Mouse (Mus musculus) midbrain, embryonic 16.5 days (tissue): ENCODE measurements around the gene Glrx2. TPM values are rescaled to one million over a fixed set of nuclear protein-coding genes. Genes with fewer than 3 reads are reported as not detected.

ENCODE experiments used
- ATAC-seq: fragments of 200-750 bp; cut with Nextera tagmentation; 2 replicates; pipeline ENCODE4 v1.8.0; 2017; ENCODE audit warnings: moderate TSS enrichment
- H3K27ac ChIP-seq: fragments of 300-500 bp; sonication (generic); 2 replicates; pipeline ENCODE4 v1.5.1; 2014; ENCODE audit warnings: mild to moderate bottlenecking, low read length, mixed read lengths
- H3K27me3 ChIP-seq: fragments of 300-500 bp; sonication (generic); 2 replicates; pipeline ENCODE4 v1.6.1; 2014; ENCODE audit warnings: low read depth, low read length, mixed read lengths; ENCODE audit not compliant: control insufficient read depth, insufficient read depth
- H3K36me3 ChIP-seq: fragments of 300-500 bp; sonication (generic); 2 replicates; pipeline ENCODE4 v1.6.1; 2014; ENCODE audit warnings: mild to moderate bottlenecking, low read length, moderate library complexity, mixed read lengths; ENCODE audit not compliant: control insufficient read depth, insufficient read depth
- H3K4me1 ChIP-seq: fragments of 300-500 bp; sonication (generic); 2 replicates; pipeline ENCODE4 v1.6.1; 2014; ENCODE audit warnings: mild to moderate bottlenecking, low read length, mixed read lengths; ENCODE audit not compliant: control insufficient read depth, insufficient read depth
- H3K4me2 ChIP-seq: fragments of 300-500 bp; sonication (generic); 2 replicates; pipeline ENCODE4 v1.6.1; 2014; ENCODE audit warnings: mild to moderate bottlenecking, low read length, mixed read lengths
- H3K4me3 ChIP-seq: fragments of 300-500 bp; sonication (generic); 2 replicates; pipeline ENCODE4 v1.5.1; 2014; ENCODE audit warnings: low read depth, mild to moderate bottlenecking, low read length, moderate library complexity, mixed read lengths
- H3K9ac ChIP-seq: fragments of 300-500 bp; sonication (generic); 2 replicates; pipeline ENCODE4 v1.6.1; 2014; ENCODE audit warnings: low read depth, low read length, mixed read lengths
- H3K9me3 ChIP-seq: fragments of 300-500 bp; sonication (generic); replicated peaks from 2 replicates; pipeline ENCODE4 v1.6.1; 2014; ENCODE audit warnings: mild to moderate bottlenecking, low read length, mixed read lengths; ENCODE audit not compliant: control insufficient read depth, poor library complexity, severe bottlenecking
- WGBS: fragments of 180-500 bp; shearing (Covaris S2); extraction: QIAGEN DNeasy Blood & Tissue Kit; methylation state at CpG from one replicate; pipeline ENCODE4 v1.1.7; 2014; 5-methylcytosine and 5-hydroxymethylcytosine counted together
- polyA plus RNA-seq: library from polyadenylated mRNA; unstranded; fragments of >200 nt; fragmentation: Nextera tagmentation; extraction: Ambion mirVana; gene quantifications from 2 replicates; pipeline ENCODE4 v1.2.1, GENCODE M21; 2015

Glrx2 gene
- polyA plus RNA-seq, 1 experiment from 2014 or later, result 121 TPM

- peak overlapping the region; percentile 83 for H3K4me2 ChIP-seq
- H3K4me1 ChIP-seq, result peaks cover 4% of the 10 kb centered on the region
- under 1% methylated on average over 71 of the region's 71 CpGs for whole genome bisulfite sequencing
- peak overlapping the region; percentile 93 for H3K27ac ChIP-seq
- peaks cover 17% of the 10 kb centered on the region for H3K36me3 ChIP-seq
- no peaks in the 10 kb centered on the region for H3K27me3 ChIP-seq
- H3K9ac ChIP-seq, result peak overlapping the region; percentile 93
- H3K4me3 ChIP-seq, result peak overlapping the region; percentile 83
- H3K9me3 ChIP-seq, result no peaks in the 10 kb centered on the region
- ATAC-seq, result peak; percentile 96
These were observed 23.5 kb downstream of the Glrx2 start for GRCm38 (mm10) chr1:143739361-143740350.

GRCm38 (mm10) chr1:143740581-143740980 is 24.4 kb downstream of the Glrx2 start:
- no peak overlapping the region for H3K4me3 ChIP-seq

GRCm38 (mm10) chr1:143741331-143741730 is 25.2 kb downstream of the Glrx2 start:
- Histone ChIP-seq H3K9me3 (no peaks in the 10 kb centered on the region), H3K4me2 (no peak overlapping the region), H3K27ac (no peak overlapping the region), H3K4me1 (peaks cover 4% of the 10 kb centered on the region), H3K9ac (no peak overlapping the region), H3K36me3 (peaks cover 24% of the 10 kb centered on the region), H3K4me3 (no peak overlapping the region), H3K27me3 (no peaks in the 10 kb centered on the region)
- no peak for ATAC-seq
- WGBS, result 88% methylated on average over 5 of the region's 5 CpGs

More at GRCm38 (mm10) chr1:143740581-143740980, 24.4 kb downstream of the Glrx2 start:
- H3K27me3 ChIP-seq, result no peaks in the 10 kb centered on the region
- 91% methylated on average over 9 of the region's 10 CpGs for WGBS
- H3K27ac ChIP-seq, result no peak overlapping the region
- no peak overlapping the region for H3K9ac ChIP-seq
- H3K4me2 ChIP-seq, result peak overlapping the region; percentile 83; the same call in 1 of the 2 replicates
- H3K4me1 ChIP-seq, result peaks cover 4% of the 10 kb centered on the region
- no peaks in the 10 kb centered on the region for H3K9me3 ChIP-seq
- peaks cover 23% of the 10 kb centered on the region for H3K36me3 ChIP-seq
- no peak for ATAC-seq

- Histone ChIP-seq H3K27ac (no peak overlapping the region), H3K4me1 (peaks cover 4% of the 10 kb centered on the region), H3K9me3 (no peaks in the 10 kb centered on the region), H3K4me3 (no peak overlapping the region), H3K36me3 (peaks cover 24% of the 10 kb centered on the region), H3K27me3 (no peaks in the 10 kb centered on the region), H3K4me2 (no peak overlapping the region), H3K9ac (no peak overlapping the region)
- WGBS, result 54% methylated on average over 6 of the region's 6 CpGs
- ATAC-seq, result no peak
These were observed 26.0 kb downstream of the Glrx2 start for GRCm38 (mm10) chr1:143742186-143742585.

GRCm38 (mm10) chr1:143745871-143746270 is 29.7 kb downstream of the Glrx2 start:
- 90% methylated on average over 10 of the region's 10 CpGs for WGBS
- H3K36me3 ChIP-seq, result peaks cover 30% of the 10 kb centered on the region
- H3K9me3 ChIP-seq, result no peaks in the 10 kb centered on the region
- H3K4me2 ChIP-seq, result no peak overlapping the region
- no peak overlapping the region for H3K9ac ChIP-seq
- ATAC-seq, result no peak
- peaks cover under 1% of the 10 kb centered on the region for H3K4me1 ChIP-seq
- no peak overlapping the region for H3K4me3 ChIP-seq
- no peak overlapping the region for H3K27ac ChIP-seq
- no peaks in the 10 kb centered on the region for H3K27me3 ChIP-seq

- Histone ChIP-seq H3K4me1 (no peaks in the 10 kb centered on the region), H3K4me2 (no peak overlapping the region), H3K27ac (no peak overlapping the region), H3K9me3 (no peaks in the 10 kb centered on the region), H3K36me3 (peaks cover 48% of the 10 kb centered on the region), H3K4me3 (no peak overlapping the region), H3K27me3 (no peaks in the 10 kb centered on the region), H3K9ac (no peak overlapping the region)
- ATAC-seq, result no peak
- WGBS, result 98% methylated on average over 8 of the region's 8 CpGs
These were observed 46.0 kb downstream of the Glrx2 start for GRCm38 (mm10) chr1:143762159-143762558.

GRCm38 (mm10) chr1:143764443-143764842 is 48.3 kb downstream of the Glrx2 start:
- Histone ChIP-seq H3K27me3 (no peaks in the 10 kb centered on the region), H3K4me1 (no peaks in the 10 kb centered on the region; the same call in 1 of the 2 replicates), H3K4me2 (no peak overlapping the region), H3K36me3 (peaks cover 34% of the 10 kb centered on the region), H3K9ac (no peak overlapping the region), H3K27ac (no peak overlapping the region), H3K4me3 (no peak overlapping the region), H3K9me3 (no peaks in the 10 kb centered on the region)
- no peak for ATAC-seq
- 43% methylated on average over 1 of the region's 1 CpGs for WGBS

GRCm38 (mm10) chr1:143765801-143766200 is 49.7 kb downstream of the Glrx2 start:
- WGBS, result 86% methylated on average over 4 of the region's 4 CpGs
- no peak for ATAC-seq
- Histone ChIP-seq H3K4me3 (no peak overlapping the region), H3K4me2 (no peak overlapping the region), H3K36me3 (peaks cover 29% of the 10 kb centered on the region), H3K27me3 (no peaks in the 10 kb centered on the region), H3K9ac (no peak overlapping the region), H3K4me1 (no peaks in the 10 kb centered on the region; the same call in 1 of the 2 replicates), H3K27ac (no peak overlapping the region), H3K9me3 (no peaks in the 10 kb centered on the region)

GRCm38 (mm10) chr1:143766238-143766637 is 50.1 kb downstream of the Glrx2 start:
- no peak overlapping the region for H3K4me2 ChIP-seq
- no peak overlapping the region for H3K4me3 ChIP-seq
- 93% methylated on average over 6 of the region's 6 CpGs for whole genome bisulfite sequencing
- H3K36me3 ChIP-seq, result peaks cover 25% of the 10 kb centered on the region
- no peak for ATAC-seq
- H3K9ac ChIP-seq, result no peak overlapping the region
- no peaks in the 10 kb centered on the region for H3K9me3 ChIP-seq
- no peak overlapping the region for H3K27ac ChIP-seq
- no peaks in the 10 kb centered on the region; the same call in 1 of the 2 replicates for H3K4me1 ChIP-seq
- no peaks in the 10 kb centered on the region for H3K27me3 ChIP-seq
